9 mouse cellular contexts compared by ENCODE assay signal in the genomic region with DNA sequence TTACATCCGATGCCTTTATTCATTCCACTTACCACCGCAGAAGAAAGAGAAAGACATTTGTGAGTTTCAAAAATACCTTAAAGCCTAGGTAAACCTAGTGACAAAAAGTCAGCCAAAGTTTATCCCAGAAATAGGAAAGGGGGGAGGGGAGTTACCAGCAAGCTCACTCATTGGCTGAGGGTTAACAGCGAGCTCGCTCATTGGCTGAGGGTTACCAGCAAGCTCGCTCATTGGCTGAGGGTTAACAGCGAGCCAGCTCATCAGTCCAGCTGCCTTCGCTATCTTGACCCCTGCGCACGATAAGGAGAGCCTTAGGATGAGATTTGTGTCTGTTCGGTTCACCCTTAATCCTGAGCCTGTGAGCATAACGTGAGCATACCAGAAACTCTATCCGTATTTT. TPM values are rescaled to one million over a fixed set of nuclear protein-coding genes. Genes with fewer than 3 reads are reported as not detected.
A peak's percentile ranks its signal among the peaks of the same experiment; 100 is the strongest.
DNase-seq lines count a peak whose midpoint lies in the region; ATAC-seq and TF ChIP-seq lines count a peak whose summit lies in the region.
"Had no signal": no experiment of that assay in that cellular context is flagged by ENCODE, and none has a peak within 500 bp of the region (broad histone marks: within the 10 kb centered on the region; RNA-seq: fewer than 3 reads in every experiment).

No protein-coding gene starts in this region.

- no peaks in the 10 kb centered on the region for H3K9me3 ChIP-seq in forebrain, embryonic 13.5 days (replicated peaks)
- H3K9me3 ChIP-seq in liver, embryonic 12.5 days (replicated peaks) = no peaks in the 10 kb centered on the region
- no peaks in the 10 kb centered on the region for H3K9me3 ChIP-seq in stomach, postnatal 0 days (ENCODE audit: control insufficient read depth, low read length)

- no peak for TF ChIP-seq EP300 in stomach, postnatal 0 days (optimal IDR thresholded peaks at IDR 0.05)

- no peaks in the 10 kb centered on the region for H3K27me3 ChIP-seq in liver, adult 2 months (ENCODE audit: control insufficient read depth, insufficient read depth, low read length)
- no peaks in the 10 kb centered on the region for H3K27me3 ChIP-seq in forebrain, embryonic 13.5 days
- no peaks in the 10 kb centered on the region for H3K27me3 ChIP-seq in liver, embryonic 12.5 days (replicated peaks)
- no peaks in the 10 kb centered on the region for H3K27me3 ChIP-seq in stomach, postnatal 0 days (ENCODE audit: control insufficient read depth, insufficient read depth, low read length)

- no peaks in the 10 kb centered on the region for H3K79me2 ChIP-seq in liver, adult 2 months (ENCODE audit: control insufficient read depth, insufficient read depth, low read length)

- TF ChIP-seq POLR2A in liver, adult 2 months (IDR thresholded peaks at IDR 0.05; ENCODE audit: extremely low read depth, insufficient read depth, low read length) = no peak

- H3K27ac ChIP-seq in liver, adult 2 months (replicated peaks; ENCODE audit: insufficient read depth, low read depth, low read length) = no peak overlapping the region
- no peak overlapping the region for H3K27ac ChIP-seq in forebrain, embryonic 13.5 days
- H3K27ac ChIP-seq in liver, embryonic 12.5 days = no peak overlapping the region
- no peak overlapping the region for H3K27ac ChIP-seq in stomach, postnatal 0 days (replicated peaks)
- H3K27ac ChIP-seq: left cerebral cortex, adult 2 months had no signal

- peaks cover 2% of the 10 kb centered on the region; the same call in 1 of the 2 replicates for H3K4me1 ChIP-seq in liver, adult 2 months (ENCODE audit: control insufficient read depth, insufficient read depth, low read length)
- no peaks in the 10 kb centered on the region for H3K4me1 ChIP-seq in forebrain, embryonic 13.5 days
- 0 out of 2 replicates have a peak, but pooled peaks cover 8% of the 10 kb centered on the region for H3K4me1 ChIP-seq in liver, embryonic 12.5 days
- H3K4me1 ChIP-seq in stomach, postnatal 0 days (replicated peaks; ENCODE audit: control insufficient read depth, insufficient read depth) = no peaks in the 10 kb centered on the region

- 35% methylated on average over 12 of the region's 12 CpGs for WGBS in liver, adult 2 months
- WGBS in forebrain, embryonic 13.5 days = 15% methylated on average over 12 of the region's 12 CpGs
- 18% methylated on average over 12 of the region's 12 CpGs for WGBS in liver, embryonic 12.5 days (ENCODE audit: insufficient replicate concordance)
- WGBS in stomach, postnatal 0 days = 23% methylated on average over 12 of the region's 12 CpGs

- H3K36me3 ChIP-seq in liver, adult 2 months (ENCODE audit: control insufficient read depth, insufficient read depth, low read length) = no peaks in the 10 kb centered on the region
- H3K36me3 ChIP-seq in forebrain, embryonic 13.5 days (ENCODE audit: poor library complexity, severe bottlenecking) = no peaks in the 10 kb centered on the region
- H3K36me3 ChIP-seq in liver, embryonic 12.5 days = no peaks in the 10 kb centered on the region
- no peaks in the 10 kb centered on the region for H3K36me3 ChIP-seq in stomach, postnatal 0 days (ENCODE audit: control insufficient read depth, insufficient read depth, low read length)

- peak; percentile 79 for DNase-seq in liver, adult 2 months (ENCODE audit: extremely low read depth, low read depth, low spot score)
- DNase-seq in liver = no peak
- DNase-seq in stomach, postnatal 0 days (ENCODE audit: low spot score) = no peak
- DNase-seq in adrenal gland, postnatal 36 days = no peak
- no peak for DNase-seq in right cerebral cortex, postnatal 10 days (ENCODE audit: low spot score in 2 of 2)
- no peak for DNase-seq in gastrocnemius, adult 8-10 months (ENCODE audit: low spot score in 2 of 2)

- 0 out of 2 replicates have a peak overlapping the region, but pooled peaks have one; percentile 19 for H3K4me2 ChIP-seq in forebrain, embryonic 13.5 days
- H3K4me2 ChIP-seq in liver, embryonic 12.5 days = 0 out of 2 replicates have a peak overlapping the region, but pooled peaks have one; percentile 22
- no peak overlapping the region for H3K4me2 ChIP-seq in stomach, postnatal 0 days (replicated peaks; ENCODE audit: low read depth)

- peak overlapping the region; percentile 24; the same call in 1 of the 2 replicates for H3K4me3 ChIP-seq in liver, adult 2 months (ENCODE audit: insufficient read depth, low read depth, low read length)
- H3K4me3 ChIP-seq in forebrain, embryonic 13.5 days = no peak overlapping the region
- no peak overlapping the region for H3K4me3 ChIP-seq in liver, embryonic 12.5 days
- H3K4me3 ChIP-seq in stomach, postnatal 0 days (ENCODE audit: low read depth, low read length) = no peak overlapping the region
- H3K4me3 ChIP-seq: left cerebral cortex, adult 2 months had no signal

- H3K9ac ChIP-seq in liver, adult 2 months (ENCODE audit: low read depth, low read length) = no peak overlapping the region
- H3K9ac ChIP-seq in forebrain, embryonic 13.5 days = no peak overlapping the region
- no peak overlapping the region for H3K9ac ChIP-seq in liver, embryonic 12.5 days
- no peak overlapping the region for H3K9ac ChIP-seq in stomach, postnatal 0 days (ENCODE audit: low read length)

- peak; percentile 72 for ATAC-seq in forebrain, embryonic 13.5 days
- ATAC-seq in liver, embryonic 12.5 days = no peak
- peak; percentile 67; the same call in 1 of the 2 replicates for ATAC-seq in stomach, postnatal 0 days (ENCODE audit: low FRiP score, low TSS enrichment)

- no peak for TF ChIP-seq CTCF in liver, adult 2 months (IDR thresholded peaks at IDR 0.05; ENCODE audit: low read depth, low read length)
- no peak for TF ChIP-seq CTCF in stomach, postnatal 0 days (IDR thresholded peaks at IDR 0.05; ENCODE audit: low read depth)

RNA-seq across cellular contexts. Expression of a gene that starts 6.9 kb away (rescaled TPM):
- total RNA-seq in liver, adult 2 months (2014; rRNA removed) = 158 and 176 TPM in 2 replicates
- 35.1 and 41.7 TPM in 2 replicates for polyA plus RNA-seq in liver, adult 2 months (2012; rRNA removed)
- polyA plus RNA-seq in forebrain, embryonic 13.5 days (2015; fragmentation: Nextera tagmentation; extraction: Ambion mirVana) = 105 and 112 TPM in 2 replicates
- 12.0 and 13.2 TPM in 2 replicates for polyA plus RNA-seq in liver, embryonic 12.5 days (2016; fragmentation: Nextera tagmentation; extraction: Ambion mirVana)
- 31.7 and 38.3 TPM in 2 replicates for polyA plus RNA-seq in stomach, postnatal 0 days (2015; fragmentation: Nextera tagmentation; extraction: Ambion mirVana)
- total RNA-seq in adrenal gland, postnatal 36 days (2021) = 10 to 100 TPM; 63.2 to 64.2 TPM
- total RNA-seq in gastrocnemius, adult 8-10 months (2022) = 10 to 100 TPM in 1 of 4 experiments, 1 to 10 TPM in 3; 4.5 to 11.0 (median 6.0) TPM
